Mouse (Mus musculus) forebrain, embryonic 11.5 days (tissue): ENCODE measurements around the gene Ikzf5. TPM values are rescaled to one million over a fixed set of nuclear protein-coding genes. Genes with fewer than 3 reads are reported as not detected.
"Not testable (repeated sequence)": the region's sequence is repeated elsewhere in the genome, so short reads cannot be mapped to it uniquely, and the experiment has no call there.

ENCODE experiments used
- ATAC-seq: fragments of 200-750 bp; cut with Nextera tagmentation; replicated peaks from 2 replicates; pipeline ENCODE4 v1.8.0; 2017; ENCODE audit warnings: moderate TSS enrichment; ENCODE audit not compliant: low FRiP score
- DNase-seq: peaks from one replicate; pipeline ENCODE4 v3.0.0-alpha.2; 2017; ENCODE audit warnings: low spot score
- H3K27ac ChIP-seq: fragments of 300-500 bp; sonication (generic); 2 replicates; pipeline ENCODE4 v1.5.1; 2014; ENCODE audit warnings: low read depth, low read length
- H3K27me3 ChIP-seq: fragments of 300-500 bp; sonication (generic); 2 replicates; pipeline ENCODE4 v1.6.1; 2014; ENCODE audit warnings: mild to moderate bottlenecking, low read length, mixed read lengths; ENCODE audit not compliant: control insufficient read depth, insufficient read depth
- H3K36me3 ChIP-seq: fragments of 300-500 bp; sonication (generic); 2 replicates; pipeline ENCODE4 v1.6.1; 2014; ENCODE audit warnings: mild to moderate bottlenecking, low read length, moderate library complexity, mixed read lengths; ENCODE audit not compliant: control insufficient read depth, insufficient read depth
- H3K4me1 ChIP-seq: fragments of 300-500 bp; sonication (generic); replicated peaks from 2 replicates; pipeline ENCODE4 v1.6.1; 2014; ENCODE audit warnings: low read length, mixed read lengths; ENCODE audit not compliant: control insufficient read depth, insufficient read depth
- H3K4me2 ChIP-seq: fragments of 300-500 bp; sonication (generic); 2 replicates; pipeline ENCODE4 v1.6.1; 2014; ENCODE audit warnings: low read depth, mild to moderate bottlenecking, low read length, moderate library complexity, mixed read lengths; ENCODE audit not compliant: severe bottlenecking
- H3K4me3 ChIP-seq: fragments of 300-500 bp; sonication (generic); 2 replicates; pipeline ENCODE4 v1.5.1; 2014; ENCODE audit warnings: low read depth, low read length
- H3K9ac ChIP-seq: fragments of 300-500 bp; sonication (generic); 2 replicates; pipeline ENCODE4 v1.6.1; 2014; ENCODE audit warnings: low read length
- H3K9me3 ChIP-seq: fragments of 300-500 bp; sonication (generic); 2 replicates; pipeline ENCODE4 v1.6.1; 2016; ENCODE audit warnings: low read length, mixed read lengths; ENCODE audit not compliant: control insufficient read depth
- WGBS: fragments of 180-500 bp; shearing (Covaris S2); extraction: QIAGEN DNeasy Blood & Tissue Kit; methylation state at CpG from one replicate; pipeline ENCODE4 v1.1.7; 2014; 5-methylcytosine and 5-hydroxymethylcytosine counted together
- polyA plus RNA-seq: library from polyadenylated mRNA; unstranded; fragments of >200 nt; fragmentation: Nextera tagmentation; extraction: Ambion mirVana; gene quantifications from 2 replicates; pipeline ENCODE4 v1.2.1, GENCODE M21; 2014

The Ikzf5 gene
- polyA plus RNA-seq, 1 experiment from 2014 or later: 24.7 TPM

- Histone ChIP-seq H3K36me3 (no peaks in the 10 kb centered on the region), H3K4me2 (no peak overlapping the region), H3K9ac (no peak overlapping the region), H3K4me3 (no peak overlapping the region), H3K4me1 (peaks cover 11% of the 10 kb centered on the region; the same call in 1 of the 2 replicates), H3K27ac (no peak overlapping the region), H3K27me3 (no peaks in the 10 kb centered on the region), H3K9me3 (no peaks in the 10 kb centered on the region)
- 77% methylated on average over 2 of the region's 2 CpGs for WGBS
- no peak for DNase-seq
- no peak for ATAC-seq
These were observed 1.6 kb upstream of the Ikzf5 start for GRCm38 (mm10) chr7:131411941-131412270.

- peak overlapping the region; percentile 94 for H3K4me3 ChIP-seq
- ATAC-seq (no peak), DNase-seq (no peak)
- no peak overlapping the region for H3K27ac ChIP-seq
- 66% methylated on average over 10 of the region's 10 CpGs for WGBS
- H3K36me3 ChIP-seq: no peaks in the 10 kb centered on the region
- peak overlapping the region; percentile 81 for H3K4me2 ChIP-seq
- peak overlapping the region; percentile 27; the same call in 1 of the 2 replicates for H3K9ac ChIP-seq
- peaks cover 11% of the 10 kb centered on the region; the same call in 1 of the 2 replicates for H3K4me1 ChIP-seq
- H3K27me3 ChIP-seq: no peaks in the 10 kb centered on the region
- H3K9me3 ChIP-seq: no peaks in the 10 kb centered on the region
These were observed 1.1 kb upstream of the Ikzf5 start for GRCm38 (mm10) chr7:131411221-131411940.

- WGBS: under 1% methylated on average over 38 of the region's 38 CpGs
- Histone ChIP-seq H3K36me3 (no peaks in the 10 kb centered on the region), H3K9ac (peak overlapping the region; percentile 94), H3K27ac (0 out of 2 replicates have a peak overlapping the region, but pooled peaks have one; percentile 25), H3K9me3 (no peaks in the 10 kb centered on the region), H3K27me3 (no peaks in the 10 kb centered on the region), H3K4me1 (peaks cover 11% of the 10 kb centered on the region; the same call in 1 of the 2 replicates), H3K4me2 (peak overlapping the region; percentile 81), H3K4me3 (peak overlapping the region; percentile 94)
- DNase-seq: peak; percentile 67
- ATAC-seq: peak; percentile 57
These were observed 334 bp downstream of the Ikzf5 start for GRCm38 (mm10) chr7:131409988-131410385.

- no peak for DNase-seq
These were observed 867 bp downstream of the Ikzf5 start for GRCm38 (mm10) chr7:131409321-131409987.

GRCm38 (mm10) chr7:131391761-131392160 lies 18.6 kb downstream of the Ikzf5 start:
- not testable (repeated sequence) for H3K36me3 ChIP-seq, H3K27me3 ChIP-seq, H3K4me2 ChIP-seq, H3K27ac ChIP-seq, H3K9ac ChIP-seq, DNase-seq, H3K4me1 ChIP-seq, H3K9me3 ChIP-seq, H3K4me3 ChIP-seq, ATAC-seq
- 93% methylated on average over 6 of the region's 7 CpGs for whole genome bisulfite sequencing

More at GRCm38 (mm10) chr7:131409321-131409987, 867 bp downstream of the Ikzf5 start:
- H3K9me3 ChIP-seq: no peaks in the 10 kb centered on the region
- H3K4me3 ChIP-seq: peak overlapping the region; percentile 94
- H3K4me2 ChIP-seq: peak overlapping the region; percentile 81
- WGBS: 9% methylated on average over 16 of the region's 16 CpGs
- no peak overlapping the region for H3K27ac ChIP-seq
- no peak for ATAC-seq
- H3K9ac ChIP-seq: peak overlapping the region; percentile 94
- H3K4me1 ChIP-seq: peaks cover 11% of the 10 kb centered on the region; the same call in 1 of the 2 replicates
- H3K36me3 ChIP-seq: no peaks in the 10 kb centered on the region
- H3K27me3 ChIP-seq: no peaks in the 10 kb centered on the region

- Histone ChIP-seq H3K9me3 (no peaks in the 10 kb centered on the region), H3K27me3 (no peaks in the 10 kb centered on the region), H3K27ac (no peak overlapping the region), H3K36me3 (no peaks in the 10 kb centered on the region; the same call in 1 of the 2 replicates), H3K9ac (peak overlapping the region; percentile 96; the same call in 1 of the 2 replicates), H3K4me3 (peak overlapping the region; percentile 73; the same call in 1 of the 2 replicates), H3K4me2 (peak overlapping the region; percentile 82; the same call in 1 of the 2 replicates), H3K4me1 (no peaks in the 10 kb centered on the region)
- DNase-seq (no peak), ATAC-seq (no peak)
- 73% methylated on average over 9 of the region's 9 CpGs for WGBS
These were observed 38.3 kb downstream of the Ikzf5 start for GRCm38 (mm10) chr7:131371880-131372651.

- H3K9ac ChIP-seq: peak overlapping the region; percentile 96
- H3K4me2 ChIP-seq: peak overlapping the region; percentile 82
- H3K4me3 ChIP-seq: peak overlapping the region; percentile 73
- ATAC-seq (peak; percentile 48; the same call in 1 of the 2 replicates), DNase-seq (no peak)
- no peaks in the 10 kb centered on the region for H3K4me1 ChIP-seq
- H3K36me3 ChIP-seq: no peaks in the 10 kb centered on the region; the same call in 1 of the 2 replicates
- peak overlapping the region; percentile 68 for H3K27ac ChIP-seq
- no peaks in the 10 kb centered on the region for H3K9me3 ChIP-seq
- 6% methylated on average over 9 of the region's 9 CpGs for WGBS
- no peaks in the 10 kb centered on the region for H3K27me3 ChIP-seq
These were observed 38.9 kb downstream of the Ikzf5 start for GRCm38 (mm10) chr7:131371470-131371860.
